Mouse (Mus musculus): Measurements from ENCODE around the gene Auts2. TPM values are rescaled to one million over a fixed set of nuclear protein-coding genes. Genes with fewer than 3 reads are reported as not detected.

Auts2 gene
- polyA plus RNA-seq, 1 experiment from 2014 or later = 0.03 TPM

DNA sequence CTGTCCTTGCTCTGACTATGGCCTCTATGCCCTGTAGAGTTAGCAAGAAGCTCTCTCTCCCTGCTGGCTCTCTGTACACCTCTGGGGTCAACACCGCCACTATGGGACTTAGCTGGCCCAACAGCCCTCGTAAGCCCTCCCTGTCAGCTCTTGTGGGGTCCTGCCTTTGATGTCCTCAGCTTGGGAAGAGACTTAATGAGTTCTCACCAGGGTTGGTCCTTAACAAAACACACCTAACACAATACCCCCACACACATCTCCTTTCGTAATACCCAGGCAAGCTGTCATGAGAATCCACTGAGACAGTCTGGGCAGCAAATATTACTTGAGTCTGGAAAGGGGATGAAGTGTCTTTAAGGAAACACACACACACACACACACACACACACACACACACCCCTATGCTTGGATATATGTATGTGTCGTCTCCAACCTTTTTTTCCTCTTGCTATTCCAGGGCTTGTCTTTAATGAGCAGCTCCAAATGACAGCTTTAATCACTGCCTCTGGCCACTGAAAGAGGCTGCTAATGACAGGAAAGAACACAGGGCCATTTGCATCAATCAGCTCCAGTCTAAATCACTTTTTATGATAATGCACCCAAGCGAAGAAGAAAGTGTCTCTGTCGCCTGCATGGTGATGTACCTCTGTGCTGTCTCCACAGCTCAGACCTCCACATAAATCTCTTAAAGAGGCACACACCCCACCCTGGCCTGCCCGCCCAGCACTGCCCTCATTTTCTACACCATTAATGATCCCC, 941.0 kb downstream of the Auts2 start:
- no peaks in the 10 kb centered on the region for H3K79me2 ChIP-seq (ENCODE audit: inconsistent target)
- H3K4me3 ChIP-seq (ENCODE audit: inconsistent target) = no peak overlapping the region
- WGBS (ENCODE audit: missing documents) = 87% methylated on average over 7 of the region's 7 CpGs
- H3K36me3 ChIP-seq (ENCODE audit: inconsistent target) = no peaks in the 10 kb centered on the region
- no peak overlapping the region for H3K27ac ChIP-seq

- 9% methylated on average over 14 of the region's 14 CpGs for WGBS (ENCODE audit: missing documents)
Measured at GRCm38 (mm10) chr5:131600325-131601125, 942.6 kb downstream of the Auts2 start.

DNA sequence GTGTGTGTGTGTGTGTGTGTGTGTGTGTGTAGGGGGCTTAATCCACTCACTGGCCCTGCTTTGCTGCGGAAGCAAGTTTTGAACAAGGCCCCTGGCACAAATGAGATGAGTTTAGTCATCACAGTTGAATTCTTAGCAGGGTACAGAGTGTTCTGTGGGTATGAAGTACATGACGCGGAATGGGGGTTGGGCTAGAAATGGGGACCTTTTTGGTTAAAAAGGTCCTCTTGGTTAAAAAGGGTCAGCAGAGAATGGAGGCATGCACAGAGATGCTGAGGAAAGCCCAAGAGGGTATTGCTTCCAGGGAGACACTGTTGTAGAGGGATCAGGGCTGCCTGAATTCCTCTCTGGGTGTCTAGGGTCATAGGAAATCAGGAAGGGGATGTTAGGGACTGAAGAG, 945.6 kb downstream of the Auts2 start:
- H3K79me2 ChIP-seq (ENCODE audit: inconsistent target) = no peaks in the 10 kb centered on the region
- 94% methylated on average over 3 of the region's 3 CpGs for WGBS (ENCODE audit: missing documents)
- no peak overlapping the region for H3K4me3 ChIP-seq (ENCODE audit: inconsistent target)

More at GRCm38 (mm10) chr5:131600325-131601125, 942.6 kb downstream of the Auts2 start:
- Histone ChIP-seq H3K27ac (no peak overlapping the region), H3K36me3 (ENCODE audit: inconsistent target) (no peaks in the 10 kb centered on the region), H3K4me3 (ENCODE audit: inconsistent target) (no peak overlapping the region), H3K79me2 (ENCODE audit: inconsistent target) (no peaks in the 10 kb centered on the region)

GRCm38 (mm10) chr5:131596591-131596990, 946.6 kb downstream of the Auts2 start:
- Histone ChIP-seq H3K79me2 (ENCODE audit: inconsistent target) (no peaks in the 10 kb centered on the region), H3K4me3 (ENCODE audit: inconsistent target) (no peak overlapping the region), H3K36me3 (ENCODE audit: inconsistent target) (no peaks in the 10 kb centered on the region), H3K27ac (no peak overlapping the region)
- 64% methylated on average over 10 of the region's 10 CpGs for WGBS (ENCODE audit: missing documents)

More for the DNA sequence above, 945.6 kb downstream of the Auts2 start:
- no peak overlapping the region for H3K27ac ChIP-seq
- H3K36me3 ChIP-seq (ENCODE audit: inconsistent target) = no peaks in the 10 kb centered on the region

DNA sequence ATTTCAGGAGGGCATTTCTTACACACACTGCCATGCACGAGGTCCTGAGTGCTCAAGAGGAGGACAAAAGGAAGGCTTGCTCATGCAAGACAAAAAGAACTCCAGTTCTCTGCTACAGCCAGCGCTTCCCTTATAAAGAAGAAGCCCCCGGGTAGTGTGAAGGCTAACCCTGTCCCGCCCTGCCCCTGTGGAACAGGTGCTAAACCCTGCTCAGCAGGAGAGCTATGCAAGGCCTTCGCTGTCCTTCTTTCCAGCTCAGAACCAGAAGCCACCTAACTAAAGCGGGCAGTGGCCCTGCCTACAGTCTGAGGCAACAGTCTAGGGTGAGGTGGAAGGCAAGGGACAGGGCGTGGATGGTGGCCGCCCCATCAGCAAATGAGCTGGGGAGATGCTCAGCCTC, 947.4 kb downstream of the Auts2 start:
- Histone ChIP-seq H3K27ac (no peak overlapping the region), H3K36me3 (ENCODE audit: inconsistent target) (no peaks in the 10 kb centered on the region), H3K79me2 (ENCODE audit: inconsistent target) (no peaks in the 10 kb centered on the region), H3K4me3 (ENCODE audit: inconsistent target) (no peak overlapping the region)
- WGBS (ENCODE audit: missing documents) = 68% methylated on average over 8 of the region's 8 CpGs

DNA sequence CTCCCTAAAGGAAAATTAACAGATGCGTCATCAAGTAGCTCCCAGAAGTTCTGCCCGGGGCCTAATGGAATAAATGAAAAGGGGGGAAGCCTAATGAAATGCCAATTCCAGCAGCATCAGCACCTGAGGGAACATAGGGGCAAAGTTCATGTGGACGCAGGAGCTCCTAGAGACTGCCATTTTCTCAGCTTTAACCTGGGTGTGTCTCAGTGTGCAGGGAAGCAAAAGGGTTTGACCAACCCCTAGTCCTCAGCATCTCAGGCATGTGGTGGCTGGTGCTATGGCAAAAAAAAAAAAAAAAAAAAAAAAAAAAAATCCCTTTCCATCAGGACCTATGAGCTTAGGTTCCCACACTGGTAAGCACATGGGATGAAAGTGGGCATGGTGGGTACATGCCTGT, 948.5 kb downstream of the Auts2 start:
- no peaks in the 10 kb centered on the region for H3K79me2 ChIP-seq (ENCODE audit: inconsistent target)
- H3K4me3 ChIP-seq (ENCODE audit: inconsistent target) = no peak overlapping the region
- H3K27ac ChIP-seq = no peak overlapping the region
- no peaks in the 10 kb centered on the region for H3K36me3 ChIP-seq (ENCODE audit: inconsistent target)
- 89% methylated on average over 3 of the region's 3 CpGs for WGBS (ENCODE audit: missing documents)

- WGBS (ENCODE audit: missing documents) = 90% methylated on average over 10 of the region's 10 CpGs
- no peak overlapping the region for H3K4me3 ChIP-seq (ENCODE audit: inconsistent target)
- no peak overlapping the region for H3K27ac ChIP-seq
- no peaks in the 10 kb centered on the region for H3K36me3 ChIP-seq (ENCODE audit: inconsistent target)
- H3K79me2 ChIP-seq (ENCODE audit: inconsistent target) = no peaks in the 10 kb centered on the region
Measured at GRCm38 (mm10) chr5:131593261-131593660, 949.9 kb downstream of the Auts2 start.

GRCm38 (mm10) chr5:131589948-131590467, 953.1 kb downstream of the Auts2 start:
- no peaks in the 10 kb centered on the region for H3K36me3 ChIP-seq (ENCODE audit: inconsistent target)
- WGBS (ENCODE audit: missing documents) = 92% methylated on average over 6 of the region's 6 CpGs
- no peak overlapping the region for H3K27ac ChIP-seq
- no peak overlapping the region for H3K4me3 ChIP-seq (ENCODE audit: inconsistent target)
- no peaks in the 10 kb centered on the region for H3K79me2 ChIP-seq (ENCODE audit: inconsistent target)

DNA sequence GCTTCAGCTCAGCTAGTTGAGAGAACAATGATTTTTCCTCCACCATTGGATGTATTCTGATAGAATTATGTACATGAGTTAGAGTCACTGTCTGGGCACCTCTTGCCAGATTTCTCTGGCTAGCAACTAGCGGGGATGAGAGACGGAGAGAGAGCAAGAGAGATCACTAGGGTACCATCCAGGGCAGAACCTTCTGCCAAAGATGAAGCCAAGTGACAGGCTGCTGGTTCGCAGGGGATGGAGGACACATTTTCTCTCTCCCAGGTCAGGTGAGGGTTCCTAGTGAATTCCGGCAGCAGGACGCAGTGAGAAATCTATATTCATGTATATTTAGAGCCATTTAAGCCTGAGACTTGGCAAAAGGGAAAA, 956.8 kb downstream of the Auts2 start:
- Histone ChIP-seq H3K27ac (no peak overlapping the region), H3K79me2 (ENCODE audit: inconsistent target) (no peaks in the 10 kb centered on the region), H3K36me3 (ENCODE audit: inconsistent target) (no peaks in the 10 kb centered on the region), H3K4me3 (ENCODE audit: inconsistent target) (no peak overlapping the region)
- 96% methylated on average over 5 of the region's 5 CpGs for WGBS (ENCODE audit: missing documents)

- no peaks in the 10 kb centered on the region for H3K36me3 ChIP-seq (ENCODE audit: inconsistent target)
- 75% methylated on average over 25 of the region's 26 CpGs for WGBS (ENCODE audit: missing documents)
- no peak overlapping the region for H3K27ac ChIP-seq
- no peaks in the 10 kb centered on the region for H3K79me2 ChIP-seq (ENCODE audit: inconsistent target)
- no peak overlapping the region for H3K4me3 ChIP-seq (ENCODE audit: inconsistent target)
Measured at GRCm38 (mm10) chr5:131585684-131586331, 957.3 kb downstream of the Auts2 start.

DNA sequence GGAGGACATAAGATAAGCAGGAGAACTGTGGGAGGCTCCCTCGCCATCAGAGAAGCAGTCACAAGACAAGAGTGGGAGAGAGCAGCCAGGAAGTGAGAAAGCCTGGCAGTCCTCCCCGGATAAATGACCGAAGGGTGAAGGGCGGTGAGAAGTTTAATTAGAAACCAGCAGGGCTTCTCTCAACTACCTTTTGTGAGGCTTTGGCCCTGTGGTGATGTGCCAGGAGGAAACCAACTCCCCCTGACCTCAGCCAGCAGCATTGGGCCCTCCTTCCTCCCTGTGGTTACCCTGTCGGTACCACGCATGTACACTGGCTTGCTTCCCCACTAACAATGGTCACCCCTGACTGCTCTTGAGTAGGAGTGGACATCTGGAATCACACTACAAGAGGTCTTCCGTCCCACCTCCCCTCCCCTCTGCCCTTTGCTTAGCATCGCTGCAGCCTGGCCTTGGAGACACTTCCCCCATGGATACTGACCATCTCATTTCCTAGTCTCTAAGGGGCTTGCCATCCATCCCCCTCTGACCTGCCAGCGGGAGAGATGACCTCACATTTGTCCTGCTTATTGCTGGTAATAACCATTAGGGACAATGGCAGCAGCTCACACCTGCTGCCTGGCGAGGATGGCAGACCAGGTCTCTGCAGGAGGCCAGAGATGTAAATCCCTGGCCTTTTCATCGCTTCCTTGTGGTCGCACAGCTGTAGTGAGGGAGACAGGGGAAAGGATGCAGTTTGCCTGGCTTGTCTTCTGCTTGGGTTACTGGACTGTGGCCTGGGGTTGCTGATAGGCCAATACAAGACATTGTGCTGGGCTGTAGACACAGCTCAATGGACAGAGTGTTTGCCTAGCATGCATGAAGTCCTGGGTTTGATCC, 958.6 kb downstream of the Auts2 start:
- H3K4me3 ChIP-seq (ENCODE audit: inconsistent target) = no peak overlapping the region

DNA sequence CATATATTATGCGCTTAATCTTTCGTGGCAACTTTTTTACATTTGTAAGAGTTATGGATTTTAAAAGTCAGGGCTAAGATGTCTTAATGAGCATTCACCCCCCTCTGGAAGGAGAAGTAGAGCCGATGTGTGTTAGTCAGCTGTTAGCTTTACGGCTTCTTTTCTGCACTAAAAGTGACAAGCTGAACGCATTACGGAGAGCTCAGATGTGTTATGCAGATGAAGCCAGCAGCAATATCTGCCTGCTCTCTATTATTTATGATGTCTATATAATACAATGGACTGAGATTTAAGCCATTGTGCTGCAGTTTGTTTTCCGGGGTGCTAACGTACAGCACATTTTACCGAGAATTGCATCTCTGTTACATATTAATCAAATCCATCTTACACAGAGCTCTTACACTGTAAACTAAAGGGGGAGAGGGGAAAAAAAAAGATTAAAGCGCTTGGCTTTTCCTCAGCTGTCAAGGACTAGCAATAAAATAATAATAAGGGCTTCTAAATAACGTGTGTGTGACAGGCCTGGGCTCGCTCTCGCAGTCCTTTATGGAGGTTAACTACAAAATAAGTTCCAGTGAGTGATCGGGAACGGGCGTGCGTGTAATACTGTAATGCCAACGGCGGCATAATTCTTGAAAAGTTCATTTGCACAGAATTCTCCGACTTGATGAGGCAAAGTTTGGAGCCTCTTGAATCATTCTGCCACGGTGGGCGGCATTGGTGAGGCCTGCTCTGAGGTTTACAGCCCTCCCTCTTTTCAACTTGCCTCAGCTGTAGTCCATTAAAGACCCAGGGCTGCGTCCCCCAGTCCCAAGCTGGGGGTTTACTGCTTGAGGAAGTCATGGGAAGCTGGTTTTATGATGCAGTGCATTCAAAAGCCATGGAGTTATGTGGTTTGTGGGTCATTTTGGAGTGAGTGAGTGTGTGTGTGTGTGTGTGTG, 961.8 kb downstream of the Auts2 start:
- Histone ChIP-seq H3K27ac (no peak overlapping the region), H3K4me3 (ENCODE audit: inconsistent target) (no peak overlapping the region)
- WGBS (ENCODE audit: missing documents) = 87% methylated on average over 23 of the region's 23 CpGs

More for the DNA sequence above, 958.6 kb downstream of the Auts2 start:
- Histone ChIP-seq H3K36me3 (ENCODE audit: inconsistent target) (no peaks in the 10 kb centered on the region), H3K79me2 (ENCODE audit: inconsistent target) (no peaks in the 10 kb centered on the region), H3K27ac (no peak overlapping the region)
- 51% methylated on average over 12 of the region's 12 CpGs for WGBS (ENCODE audit: missing documents)

DNA sequence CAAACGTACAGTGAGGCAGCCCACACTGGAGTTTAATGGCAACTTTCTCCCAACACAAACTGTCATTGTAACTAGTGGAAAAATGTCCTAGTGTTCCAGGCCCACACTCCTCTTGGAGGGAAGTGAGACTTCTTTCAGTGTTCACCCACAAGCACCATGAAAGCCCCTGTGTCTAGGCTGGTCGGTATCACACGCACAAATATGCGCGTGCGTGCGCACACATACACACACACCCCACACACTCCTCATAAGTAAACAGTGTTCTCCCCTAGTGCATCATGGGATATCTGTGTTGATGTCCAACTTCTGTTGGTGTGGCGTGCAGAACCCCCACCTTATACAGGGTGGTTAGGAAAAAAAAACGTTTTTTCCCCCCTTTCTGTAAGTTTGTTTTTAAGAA, 964.4 kb downstream of the Auts2 start:
- Histone ChIP-seq H3K27ac (no peak overlapping the region), H3K79me2 (ENCODE audit: inconsistent target) (no peaks in the 10 kb centered on the region), H3K4me3 (ENCODE audit: inconsistent target) (no peak overlapping the region), H3K36me3 (ENCODE audit: inconsistent target) (no peaks in the 10 kb centered on the region)
- 96% methylated on average over 9 of the region's 9 CpGs for WGBS (ENCODE audit: missing documents)

More for the DNA sequence above, 961.8 kb downstream of the Auts2 start:
- Histone ChIP-seq H3K79me2 (ENCODE audit: inconsistent target) (no peaks in the 10 kb centered on the region), H3K36me3 (ENCODE audit: inconsistent target) (no peaks in the 10 kb centered on the region)
